8 mouse cellular contexts compared by ENCODE assay signal in genomic region chr6:142964076-142964530, GRCm38 (mm10). TPM values are rescaled to one million over a fixed set of nuclear protein-coding genes. Genes with fewer than 3 reads are reported as not detected.
DNase-seq lines count a peak whose midpoint lies in the region; ATAC-seq and TF ChIP-seq lines count a peak whose summit lies in the region.

St8sia1 (minus strand) TSS chr6:142964452.

- no peak for TF ChIP-seq CTCF in heart, adult 2 months (IDR thresholded peaks at IDR 0.05)
- TF ChIP-seq CTCF in brain, embryonic 14.5 days (IDR thresholded peaks at IDR 0.05; ENCODE audit: borderline replicate concordance, extremely low read depth, insufficient read depth, insufficient read length), result no peak

- TF ChIP-seq EP300 in heart, adult 2 months (IDR thresholded peaks at IDR 0.05; ENCODE audit: insufficient read depth, low read depth, low read length), result no peak

- no peak for TF ChIP-seq POLR2A in heart, adult 2 months (IDR thresholded peaks at IDR 0.05; ENCODE audit: insufficient read depth, low read depth, low read length)
- peak; percentile 16; the same call in 1 of the 2 replicates for TF ChIP-seq POLR2A in brain, embryonic 14.5 days (IDR thresholded peaks at IDR 0.05; ENCODE audit: borderline replicate concordance, extremely low read depth, insufficient read depth, insufficient read length, poor library complexity, severe bottlenecking)

- H3K4me3 ChIP-seq in heart, adult 2 months, result peak within 1 kb of the TSS; percentile 27; the same call in 1 of the 2 replicates
- peak within 1 kb of the TSS; percentile 86 for H3K4me3 ChIP-seq in forebrain, embryonic 15.5 days
- H3K4me3 ChIP-seq in intestine, embryonic 16.5 days (ENCODE audit: low read length), result peak within 1 kb of the TSS; percentile 59
- peak within 1 kb of the TSS; percentile 65 for H3K4me3 ChIP-seq in limb, embryonic 11.5 days (ENCODE audit: low read depth, low read length)
- peak within 1 kb of the TSS; percentile 76 for H3K4me3 ChIP-seq in neural tube, embryonic 12.5 days

- H3K27me3 ChIP-seq in heart, adult 2 months (ENCODE audit: control insufficient read depth, insufficient read depth, low read length), result peaks cover 6% of the 10 kb centered on the region
- no peaks in the 10 kb centered on the region for H3K27me3 ChIP-seq in forebrain, embryonic 15.5 days
- peaks cover 23% of the 10 kb centered on the region for H3K27me3 ChIP-seq in intestine, embryonic 16.5 days (replicated peaks; ENCODE audit: control insufficient read depth, insufficient read depth, low read length)
- H3K27me3 ChIP-seq in limb, embryonic 11.5 days (ENCODE audit: control insufficient read depth, insufficient read depth, low read length), result peaks cover 4% of the 10 kb centered on the region; the same call in 1 of the 2 replicates
- H3K27me3 ChIP-seq in neural tube, embryonic 12.5 days (replicated peaks), result no peaks in the 10 kb centered on the region

- no peaks in the 10 kb centered on the region for H3K36me3 ChIP-seq in heart, adult 2 months (ENCODE audit: control insufficient read depth, insufficient read depth, low read length)
- H3K36me3 ChIP-seq in forebrain, embryonic 15.5 days, result no peaks in the 10 kb centered on the region
- no peaks in the 10 kb centered on the region for H3K36me3 ChIP-seq in intestine, embryonic 16.5 days (ENCODE audit: control insufficient read depth, insufficient read depth, low read length)
- no peaks in the 10 kb centered on the region; the same call in 1 of the 2 replicates for H3K36me3 ChIP-seq in limb, embryonic 11.5 days (ENCODE audit: control insufficient read depth, insufficient read depth, low read length)
- H3K36me3 ChIP-seq in neural tube, embryonic 12.5 days, result peaks cover 8% of the 10 kb centered on the region; the same call in 1 of the 2 replicates

- ATAC-seq in forebrain, embryonic 15.5 days (replicated peaks), result peak; percentile 66
- peak; percentile 58 for ATAC-seq in intestine, embryonic 16.5 days
- peak; percentile 71 for ATAC-seq in limb, embryonic 11.5 days (ENCODE audit: insufficient number of reproducible peaks, low FRiP score, low TSS enrichment, low read depth)
- ATAC-seq in neural tube, embryonic 12.5 days (ENCODE audit: low FRiP score, low read depth), result peak; percentile 77
- no peak for ATAC-seq in erythroid progenitor cell, adult 5-6 weeks (replicated peaks; ENCODE audit: low FRiP score, poor library complexity, severe bottlenecking)

- H3K79me2 ChIP-seq in heart, adult 2 months (replicated peaks; ENCODE audit: control insufficient read depth, insufficient read depth, low read length), result no peaks in the 10 kb centered on the region

- no peaks in the 10 kb centered on the region for H3K9me3 ChIP-seq in forebrain, embryonic 15.5 days
- H3K9me3 ChIP-seq in intestine, embryonic 16.5 days (ENCODE audit: control insufficient read depth, low read length), result no peaks in the 10 kb centered on the region
- H3K9me3 ChIP-seq in limb, embryonic 11.5 days (ENCODE audit: control insufficient read depth, low read length), result no peaks in the 10 kb centered on the region
- H3K9me3 ChIP-seq in neural tube, embryonic 12.5 days, result no peaks in the 10 kb centered on the region

- H3K9ac ChIP-seq in heart, adult 2 months (ENCODE audit: low read depth, low read length), result no peak within 1 kb of the TSS; the same call in 1 of the 2 replicates
- H3K9ac ChIP-seq in forebrain, embryonic 15.5 days (replicated peaks), result peak within 1 kb of the TSS; percentile 95
- H3K9ac ChIP-seq in intestine, embryonic 16.5 days (ENCODE audit: low read depth, low read length), result peak within 1 kb of the TSS; percentile 67
- peak within 1 kb of the TSS; percentile 63 for H3K9ac ChIP-seq in limb, embryonic 11.5 days (ENCODE audit: low read length)
- H3K9ac ChIP-seq in neural tube, embryonic 12.5 days, result peak within 1 kb of the TSS; percentile 89

- WGBS in heart, adult 2 months, result under 1% methylated on average over 45 of the region's 45 CpGs
- under 1% methylated on average over 42 of the region's 45 CpGs for WGBS in forebrain, embryonic 15.5 days
- under 1% methylated on average over 44 of the region's 45 CpGs for WGBS in intestine, embryonic 16.5 days
- WGBS in limb, embryonic 11.5 days, result under 1% methylated on average over 45 of the region's 45 CpGs
- under 1% methylated on average over 45 of the region's 45 CpGs for WGBS in neural tube, embryonic 12.5 days

- no peaks in the 10 kb centered on the region for H3K4me1 ChIP-seq in heart, adult 2 months (ENCODE audit: control insufficient read depth, insufficient read depth, low read length)
- H3K4me1 ChIP-seq in forebrain, embryonic 15.5 days, result peaks cover 29% of the 10 kb centered on the region
- H3K4me1 ChIP-seq in intestine, embryonic 16.5 days (ENCODE audit: control insufficient read depth, insufficient read depth, low read length), result 0 out of 2 replicates have a peak, but pooled peaks cover 3% of the 10 kb centered on the region
- H3K4me1 ChIP-seq in limb, embryonic 11.5 days (ENCODE audit: control insufficient read depth, insufficient read depth, low read length), result peaks cover 4% of the 10 kb centered on the region
- peaks cover 22% of the 10 kb centered on the region for H3K4me1 ChIP-seq in neural tube, embryonic 12.5 days

- no peak within 1 kb of the TSS for H3K27ac ChIP-seq in heart, adult 2 months
- H3K27ac ChIP-seq in forebrain, embryonic 15.5 days (replicated peaks), result peak within 1 kb of the TSS; percentile 99
- peak within 1 kb of the TSS; percentile 54 for H3K27ac ChIP-seq in intestine, embryonic 16.5 days (ENCODE audit: low read length)
- peak within 1 kb of the TSS; percentile 61; the same call in 1 of the 2 replicates for H3K27ac ChIP-seq in limb, embryonic 11.5 days (replicated peaks; ENCODE audit: low read depth, low read length)
- peak within 1 kb of the TSS; percentile 93 for H3K27ac ChIP-seq in neural tube, embryonic 12.5 days

- H3K4me2 ChIP-seq in forebrain, embryonic 15.5 days (replicated peaks), result peak within 1 kb of the TSS; percentile 87
- peak within 1 kb of the TSS; percentile 94 for H3K4me2 ChIP-seq in intestine, embryonic 16.5 days (ENCODE audit: low read depth, low read length)
- peak within 1 kb of the TSS; percentile 95 for H3K4me2 ChIP-seq in limb, embryonic 11.5 days (ENCODE audit: low read depth, severe bottlenecking)
- peak within 1 kb of the TSS; percentile 86 for H3K4me2 ChIP-seq in neural tube, embryonic 12.5 days (replicated peaks)

- DNase-seq in heart, adult 2 months, result no peak
- no peak for DNase-seq in heart, postnatal 25 days (ENCODE audit: low spot score)
- peak; percentile 72 for DNase-seq in brain, embryonic 14.5 days (ENCODE audit: low read depth)
- DNase-seq in limb, embryonic 11.5 days (ENCODE audit: low spot score), result peak; percentile 72

- intact Hi-C loops in heart, adult 2 months (cut with DNase I), result loop anchor here (10.0 kb wide), 2 partner anchors 89 to 149 kb away; no protein-coding TSS in a partner anchor
- intact Hi-C loops in heart, postnatal 25 days (cut with DNase I), result loop anchor here (10.0 kb wide), 2 partner anchors 89 to 149 kb away; no protein-coding TSS in a partner anchor

RNA-seq across cellular contexts. Expression of gene St8sia1, which starts in this region (rescaled TPM):
- under 1 TPM; 0.10 to 0.11 TPM for total RNA-seq in heart, adult 2 months (2021)
- 0.10 and 0.15 TPM in 2 replicates for polyA plus RNA-seq in heart, adult 2 months (2012; rRNA removed)
- under 1 TPM; 0.20 to 0.31 TPM for total RNA-seq in heart, postnatal 25 days (2021)
- 11.5 and 20.6 TPM in 2 replicates for polyA plus RNA-seq in brain, embryonic 14.5 days (2012; rRNA removed)
- polyA plus RNA-seq in forebrain, embryonic 15.5 days (2015; fragmentation: Nextera tagmentation; extraction: Ambion mirVana), result 5.5 and 6.9 TPM in 2 replicates
- 1.4 and 1.6 TPM in 2 replicates for polyA plus RNA-seq in intestine, embryonic 16.5 days (2015; fragmentation: Nextera tagmentation; extraction: Ambion mirVana)
- 0.67 and 0.75 TPM in 2 replicates for polyA plus RNA-seq in limb, embryonic 11.5 days (2014; fragmentation: Nextera tagmentation; extraction: Ambion mirVana)
- 11.6 and 12.8 TPM in 2 replicates for polyA plus RNA-seq in neural tube, embryonic 12.5 days (2016; fragmentation: Nextera tagmentation; extraction: Ambion mirVana)
- total RNA-seq in erythroid progenitor cell, adult 5-6 weeks (2015; ENCODE audit: low replicate concordance), result 1.7 TPM in 1 of 2 replicates, not detected in the other
- total RNA-seq in erythroid progenitor cell, adult 5-6 weeks (2017; ENCODE audit: low replicate concordance), result not detected in 2 replicates

Comparison
In these comparisons a context has a peak if more than half of its experiments do, and no peak if none do; other contexts are left out.
1. Peak in DNase-seq, ATAC-seq, H3K4me3 ChIP-seq, H3K27ac ChIP-seq, H3K9ac ChIP-seq and H3K4me2 ChIP-seq in limb, embryonic 11.5 days; RNA of the gene not detected or under 1 TPM.
2. H3K4me3 ChIP-seq: peak in every context shown above with its lines; median percentile 86 in forebrain, embryonic 15.5 days; 76 in neural tube, embryonic 12.5 days; 65 in limb, embryonic 11.5 days; 59 in intestine, embryonic 16.5 days; 27 in heart, adult 2 months.